Mouse (Mus musculus) heart, embryonic 12.5 days (tissue): ENCODE data around the gene Lrrc8b. TPM values are rescaled to one million over a fixed set of nuclear protein-coding genes. Genes with fewer than 3 reads are reported as not detected.

Source experiments
- ATAC-seq: fragments of 200-750 bp; cut with Nextera tagmentation; 2 replicates; pipeline ENCODE4 v1.8.0; 2017; ENCODE audit warnings: moderate TSS enrichment, moderate library complexity; ENCODE audit not compliant: insufficient number of reproducible peaks, low FRiP score
- H3K27ac ChIP-seq: fragments of 300-500 bp; sonication (generic); 2 replicates; pipeline ENCODE4 v1.5.1; 2016; ENCODE audit warnings: mild to moderate bottlenecking, moderate library complexity; ENCODE audit not compliant: poor library complexity, severe bottlenecking
- H3K27me3 ChIP-seq: fragments of 300-500 bp; sonication (generic); replicated peaks from 2 replicates; pipeline ENCODE4 v1.6.1; 2016; ENCODE audit warnings: mild to moderate bottlenecking, moderate library complexity
- H3K36me3 ChIP-seq: fragments of 300-500 bp; sonication (generic); 2 replicates; pipeline ENCODE4 v1.6.1; 2016; ENCODE audit warnings: mild to moderate bottlenecking, moderate library complexity
- H3K4me1 ChIP-seq: fragments of 300-500 bp; sonication (generic); replicated peaks from 2 replicates; pipeline ENCODE4 v1.6.1; 2016; ENCODE audit warnings: mild to moderate bottlenecking
- H3K4me2 ChIP-seq: fragments of 300-500 bp; sonication (generic); 2 replicates; pipeline ENCODE4 v1.6.1; 2016; ENCODE audit warnings: mild to moderate bottlenecking, moderate library complexity
- H3K4me3 ChIP-seq: fragments of 300-500 bp; sonication (generic); 2 replicates; pipeline ENCODE4 v1.5.1; 2016; ENCODE audit warnings: mild to moderate bottlenecking
- H3K9ac ChIP-seq: fragments of 300-500 bp; sonication (generic); 2 replicates; pipeline ENCODE4 v1.6.1; 2016; ENCODE audit warnings: mild to moderate bottlenecking, moderate library complexity
- H3K9me3 ChIP-seq: fragments of 300-500 bp; sonication (generic); replicated peaks from 2 replicates; pipeline ENCODE4 v1.6.1; 2016; ENCODE audit warnings: mild to moderate bottlenecking, moderate library complexity
- WGBS: fragments of 180-500 bp; shearing (Covaris S2); methylation state at CpG from one replicate; pipeline ENCODE4 v1.1.7; 2016; 5-methylcytosine and 5-hydroxymethylcytosine counted together
- polyA plus RNA-seq: library from polyadenylated mRNA; unstranded; fragments of >200 nt; fragmentation: Nextera tagmentation; extraction: Ambion mirVana; gene quantifications from 2 replicates; pipeline ENCODE4 v1.2.1, GENCODE M21; 2016

Lrrc8b gene
- polyA plus RNA-seq, 1 experiment from 2014 or later: 6.1 TPM

GRCm38 (mm10) chr5:105519976-105520300, 104.4 kb downstream of the Lrrc8b start:
- peak overlapping the region; percentile 97 for H3K27ac ChIP-seq
- H3K9ac ChIP-seq: peak overlapping the region; percentile 96
- H3K4me3 ChIP-seq: peak overlapping the region; percentile 82
- no peaks in the 10 kb centered on the region for H3K27me3 ChIP-seq
- no peaks in the 10 kb centered on the region for H3K9me3 ChIP-seq
- H3K36me3 ChIP-seq: no peaks in the 10 kb centered on the region
- ATAC-seq: no peak
- 6% methylated on average over 5 of the region's 5 CpGs for WGBS
- H3K4me2 ChIP-seq: peak overlapping the region; percentile 72
- H3K4me1 ChIP-seq: peaks cover 57% of the 10 kb centered on the region

DNA sequence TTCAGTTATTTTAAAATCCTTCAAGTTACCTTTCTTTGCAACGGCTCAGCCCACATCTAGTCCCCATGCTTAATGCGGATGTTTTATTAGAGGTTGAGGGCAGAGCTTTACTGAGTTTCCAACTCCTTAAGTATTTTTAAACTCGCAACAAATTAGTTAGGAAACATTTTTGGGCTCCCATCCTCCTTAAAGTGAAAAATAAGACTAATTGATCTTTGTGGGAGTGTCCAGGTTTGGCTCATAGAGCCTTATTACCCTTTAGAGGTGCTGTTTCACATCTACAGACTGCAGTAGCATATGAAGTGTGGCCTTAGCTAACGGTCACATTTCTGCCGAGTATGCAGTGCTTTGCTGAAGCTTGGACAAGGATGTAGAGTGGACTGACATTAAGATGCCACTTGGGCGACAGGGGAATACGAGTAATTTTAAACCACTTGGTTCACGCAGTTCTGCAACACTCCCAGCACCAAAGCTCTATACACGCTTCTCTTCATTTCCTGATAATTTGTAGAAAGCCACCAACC, 104.9 kb downstream of the Lrrc8b start:
- Histone ChIP-seq H3K4me1 (peaks cover 62% of the 10 kb centered on the region), H3K27me3 (no peaks in the 10 kb centered on the region), H3K4me2 (peak overlapping the region; percentile 72), H3K9ac (peak overlapping the region; percentile 96), H3K36me3 (no peaks in the 10 kb centered on the region), H3K4me3 (peak overlapping the region; percentile 82), H3K9me3 (no peaks in the 10 kb centered on the region), H3K27ac (peak overlapping the region; percentile 97)
- ATAC-seq: no peak
- 30% methylated on average over 9 of the region's 9 CpGs for WGBS

DNA sequence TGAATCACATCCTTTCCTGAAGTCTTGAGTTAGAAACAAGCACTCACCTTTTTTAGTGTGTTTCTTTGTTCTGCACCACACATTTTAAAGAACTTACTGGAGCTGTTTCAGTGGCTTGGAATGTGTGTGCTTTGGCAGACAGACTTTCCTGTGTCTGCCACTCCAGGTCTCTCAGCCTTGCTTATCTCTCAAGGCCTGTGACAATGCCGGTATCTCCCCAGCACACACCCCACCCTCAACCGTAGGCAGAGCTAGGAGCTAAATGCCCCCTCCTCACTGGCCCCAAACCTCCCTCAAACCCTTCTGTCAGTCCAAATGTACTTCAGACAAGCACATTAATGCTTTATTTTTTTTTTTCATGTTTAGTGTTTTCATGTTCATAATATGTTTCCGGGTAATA, 107.9 kb downstream of the Lrrc8b start:
- Histone ChIP-seq H3K9ac (peak overlapping the region; percentile 49), H3K4me1 (peaks cover 69% of the 10 kb centered on the region)

GRCm38 (mm10) chr5:105525004-105525403, 109.4 kb downstream of the Lrrc8b start:
- Histone ChIP-seq H3K27me3 (no peaks in the 10 kb centered on the region), H3K4me1 (peaks cover 79% of the 10 kb centered on the region), H3K9ac (no peak overlapping the region), H3K4me2 (peak overlapping the region; percentile 6; the same call in 1 of the 2 replicates), H3K36me3 (0 out of 2 replicates have a peak, but pooled peaks cover 5% of the 10 kb centered on the region), H3K9me3 (no peaks in the 10 kb centered on the region), H3K4me3 (no peak overlapping the region), H3K27ac (peak overlapping the region; percentile 83)
- 74% methylated on average over 12 of the region's 12 CpGs for WGBS
- no peak for ATAC-seq

More for the DNA sequence above, 107.9 kb downstream of the Lrrc8b start:
- Histone ChIP-seq H3K4me2 (peak overlapping the region; percentile 38), H3K27me3 (no peaks in the 10 kb centered on the region), H3K4me3 (no peak overlapping the region), H3K36me3 (0 out of 2 replicates have a peak, but pooled peaks cover 3% of the 10 kb centered on the region), H3K27ac (peak overlapping the region; percentile 83), H3K9me3 (no peaks in the 10 kb centered on the region)
- ATAC-seq: peak; percentile 70
- 21% methylated on average over 3 of the region's 3 CpGs for WGBS

DNA sequence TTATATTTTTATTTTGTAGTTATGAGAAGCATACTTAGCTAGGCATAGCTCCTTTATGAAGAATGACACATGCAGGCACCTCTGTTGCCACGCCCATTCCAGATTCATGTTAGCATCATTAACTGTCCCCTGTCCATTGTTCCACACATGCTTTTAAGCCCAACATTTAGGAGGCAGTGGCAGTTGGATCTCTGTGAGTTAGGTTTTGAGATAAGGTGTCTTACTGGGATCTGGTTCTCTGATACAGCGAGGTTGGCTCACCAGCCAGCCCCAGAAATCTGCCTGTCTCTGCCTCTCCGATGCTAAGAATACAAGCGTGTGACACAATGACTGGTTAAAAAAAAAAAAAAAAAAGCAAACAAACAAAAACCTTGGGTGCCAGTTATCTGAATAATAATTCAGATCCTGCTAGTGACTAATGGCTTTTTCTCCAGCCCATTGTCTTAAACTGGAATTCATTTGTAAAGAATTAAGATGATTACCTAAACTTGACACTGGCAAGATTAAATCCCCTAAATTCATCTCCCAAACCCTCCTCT, 110.6 kb downstream of the Lrrc8b start:
- 73% methylated on average over 4 of the region's 4 CpGs for WGBS
- H3K27ac ChIP-seq: peak overlapping the region; percentile 73; the same call in 1 of the 2 replicates
- ATAC-seq: no peak
- H3K4me2 ChIP-seq: no peak overlapping the region
- H3K4me1 ChIP-seq: peaks cover 83% of the 10 kb centered on the region
- no peaks in the 10 kb centered on the region for H3K9me3 ChIP-seq
- H3K9ac ChIP-seq: no peak overlapping the region
- no peaks in the 10 kb centered on the region for H3K27me3 ChIP-seq
- 0 out of 2 replicates have a peak, but pooled peaks cover 5% of the 10 kb centered on the region for H3K36me3 ChIP-seq
- no peak overlapping the region for H3K4me3 ChIP-seq

- Histone ChIP-seq H3K9me3 (no peaks in the 10 kb centered on the region), H3K27me3 (no peaks in the 10 kb centered on the region), H3K9ac (no peak overlapping the region), H3K27ac (peak overlapping the region; percentile 73), H3K4me3 (no peak overlapping the region), H3K36me3 (peaks cover 7% of the 10 kb centered on the region; the same call in 1 of the 2 replicates), H3K4me1 (peaks cover 87% of the 10 kb centered on the region), H3K4me2 (no peak overlapping the region)
- ATAC-seq: no peak
- WGBS: 76% methylated on average over 9 of the region's 9 CpGs
These were observed 111.2 kb downstream of the Lrrc8b start for GRCm38 (mm10) chr5:105526766-105527165.

- no peaks in the 10 kb centered on the region for H3K9me3 ChIP-seq
- 39% methylated on average over 23 of the region's 23 CpGs for WGBS
- peaks cover 16% of the 10 kb centered on the region for H3K36me3 ChIP-seq
- ATAC-seq: peak; percentile 88
- H3K27me3 ChIP-seq: no peaks in the 10 kb centered on the region
- no peak overlapping the region for H3K9ac ChIP-seq
- H3K4me3 ChIP-seq: peak overlapping the region; percentile 23
- H3K4me2 ChIP-seq: peak overlapping the region; percentile 60
- peak overlapping the region; percentile 73 for H3K27ac ChIP-seq
- peaks cover 80% of the 10 kb centered on the region for H3K4me1 ChIP-seq
These were observed 112.1 kb downstream of the Lrrc8b start for GRCm38 (mm10) chr5:105527477-105528331.

DNA sequence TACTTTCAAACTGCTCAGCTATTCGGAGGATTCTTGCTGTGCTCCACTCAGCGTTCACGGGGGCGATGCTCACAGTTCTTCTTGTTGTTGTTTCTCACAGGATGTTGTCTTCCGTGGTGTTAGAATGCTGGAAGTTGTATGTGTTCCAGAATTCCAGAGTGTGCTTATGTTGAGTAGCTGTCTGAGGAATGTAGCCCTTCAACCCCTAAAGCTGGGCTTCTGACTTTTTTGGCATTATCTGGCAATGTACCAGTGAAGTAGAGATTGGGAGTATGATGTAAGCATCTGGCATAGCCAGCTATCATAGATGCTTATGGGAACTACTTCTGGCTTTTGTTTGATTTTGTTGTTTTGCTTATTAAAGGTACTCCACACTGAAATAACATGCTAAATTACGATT, 115.0 kb downstream of the Lrrc8b start:
- Histone ChIP-seq H3K9ac (no peak overlapping the region), H3K4me1 (peaks cover 57% of the 10 kb centered on the region), H3K27ac (no peak overlapping the region), H3K36me3 (peaks cover 26% of the 10 kb centered on the region), H3K4me2 (no peak overlapping the region), H3K27me3 (no peaks in the 10 kb centered on the region), H3K4me3 (no peak overlapping the region), H3K9me3 (no peaks in the 10 kb centered on the region)
- 68% methylated on average over 6 of the region's 6 CpGs for WGBS
- ATAC-seq: no peak

DNA sequence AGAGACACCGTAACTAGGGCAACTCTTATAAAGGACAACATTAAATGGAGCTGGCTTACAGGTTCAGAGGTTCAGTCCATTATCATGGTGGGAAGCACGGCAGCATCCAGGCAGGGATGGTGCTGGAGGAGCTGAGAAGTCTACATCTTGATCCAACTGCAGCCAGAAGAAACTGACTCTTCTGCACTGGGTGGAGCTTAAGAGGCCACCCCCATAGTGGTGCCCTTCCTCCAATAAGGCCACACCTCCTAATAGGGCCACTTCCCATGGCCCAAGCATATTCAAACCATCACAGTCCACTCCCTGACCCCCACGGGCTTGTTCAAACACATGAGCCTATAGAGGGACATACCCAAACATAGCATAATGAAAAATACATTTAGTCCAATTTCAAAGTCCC, 119.6 kb downstream of the Lrrc8b start:
- no peak for ATAC-seq
- Histone ChIP-seq H3K4me2 (no peak overlapping the region), H3K9ac (no peak overlapping the region), H3K27me3 (no peaks in the 10 kb centered on the region), H3K4me3 (no peak overlapping the region), H3K36me3 (peaks cover 56% of the 10 kb centered on the region), H3K27ac (no peak overlapping the region), H3K9me3 (peaks cover 4% of the 10 kb centered on the region; the same call in 1 of the 2 replicates), H3K4me1 (peaks cover 22% of the 10 kb centered on the region)
- WGBS: 91% methylated on average over 3 of the region's 3 CpGs

GRCm38 (mm10) chr5:105536172-105536571, 120.6 kb downstream of the Lrrc8b start:
- Histone ChIP-seq H3K4me2 (no peak overlapping the region), H3K9ac (no peak overlapping the region), H3K36me3 (peaks cover 65% of the 10 kb centered on the region), H3K27ac (no peak overlapping the region), H3K4me3 (no peak overlapping the region), H3K9me3 (peaks cover 4% of the 10 kb centered on the region; the same call in 1 of the 2 replicates), H3K27me3 (no peaks in the 10 kb centered on the region), H3K4me1 (peaks cover 12% of the 10 kb centered on the region)
- ATAC-seq: no peak
- 91% methylated on average over 2 of the region's 2 CpGs for WGBS

- Histone ChIP-seq H3K36me3 (peaks cover 67% of the 10 kb centered on the region), H3K4me3 (no peak overlapping the region), H3K4me2 (no peak overlapping the region), H3K9ac (no peak overlapping the region), H3K9me3 (peaks cover 4% of the 10 kb centered on the region; the same call in 1 of the 2 replicates), H3K27ac (no peak overlapping the region), H3K27me3 (no peaks in the 10 kb centered on the region), H3K4me1 (0 out of 2 replicates have a peak, but pooled peaks cover 8% of the 10 kb centered on the region)
- ATAC-seq: no peak
- 88% methylated on average over 11 of the region's 11 CpGs for WGBS
These were observed 121.6 kb downstream of the Lrrc8b start for GRCm38 (mm10) chr5:105537101-105537723.
